Mouse (Mus musculus) adrenal gland, postnatal 36 days (tissue): ENCODE results near the gene Nbeal1. TPM values are rescaled to one million over a fixed set of nuclear protein-coding genes. Genes with fewer than 3 reads are reported as not detected.

ENCODE experiments used
- DNase-seq, 2 experiments: peaks; one replicate each; pipeline ENCODE4 v3.0.0; 2021; ENCODE audit warnings: mixed read lengths in 1 of 2
- total RNA-seq, 2 experiments: library from RNA; stranded (reverse); gene quantifications; 2 replicates each; pipeline ENCODE4 v1.2.3; 2021

Gene Nbeal1
- total RNA-seq, 2 experiments from 2014 or later: 67.2 to 69.3 TPM

GRCm38 (mm10) chr1:60343630-60344455 lies 163.4 kb downstream of the Nbeal1 start:
- no peak for DNase-seq

- DNase-seq: no peak
Measured at GRCm38 (mm10) chr1:60344670-60345069, 164.3 kb downstream of the Nbeal1 start.

GRCm38 (mm10) chr1:60345712-60346111 lies 165.3 kb downstream of the Nbeal1 start:
- no peak for DNase-seq

- no peak for DNase-seq
Measured at GRCm38 (mm10) chr1:60352786-60353185, 172.4 kb downstream of the Nbeal1 start.

- no peak for DNase-seq
Measured at GRCm38 (mm10) chr1:60361626-60362025, 181.2 kb downstream of the Nbeal1 start.

DNA sequence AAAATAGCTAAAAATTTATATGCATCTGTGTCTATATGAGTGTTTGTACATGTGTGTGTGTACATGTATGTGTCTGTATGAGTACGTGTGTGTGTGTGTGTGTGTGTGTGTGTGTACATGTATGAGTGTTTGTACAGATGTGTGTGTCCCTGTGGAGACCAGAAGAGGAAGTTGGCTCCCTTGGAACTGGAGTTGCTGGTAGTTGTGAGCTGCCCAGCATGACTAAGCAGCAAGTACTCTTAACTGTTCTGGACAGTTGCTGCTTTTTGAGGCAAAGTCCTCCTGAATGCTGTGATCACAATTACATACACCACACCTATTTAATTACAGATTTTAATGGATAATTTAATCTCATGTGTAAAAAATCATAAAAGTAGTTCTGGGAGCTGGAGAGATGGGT lies 196.2 kb downstream of the Nbeal1 start:
- no peak for DNase-seq

DNA sequence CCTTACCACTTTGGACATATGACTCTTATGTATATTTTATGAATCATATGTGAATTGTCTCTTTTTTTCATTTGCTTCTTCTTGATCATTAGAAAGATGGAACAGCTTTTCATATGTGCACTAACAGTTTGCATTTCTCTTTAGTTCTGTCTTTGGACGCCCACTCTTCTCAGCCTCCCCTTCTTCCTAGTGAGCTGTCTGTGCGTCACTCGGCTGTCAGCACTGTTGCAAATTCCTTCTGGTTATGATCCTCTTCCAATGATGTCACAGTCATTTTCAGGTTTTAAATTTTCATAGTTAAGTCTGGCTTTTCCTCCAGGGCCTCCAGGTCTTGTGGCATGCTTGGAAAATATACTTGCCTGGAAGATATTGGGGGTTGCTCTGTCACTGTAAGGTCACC lies 201.5 kb downstream of the Nbeal1 start:
- no peak for DNase-seq

Other genes with a start within 250 kb of the Nbeal1 start
- 1 to 10 TPM; 2.3 to 2.5 TPM for gene Ica1l, start 137.4 kb upstream of the Nbeal1 start, total RNA-seq
- gene Carf, start 82.4 kb upstream of the Nbeal1 start, total RNA-seq: 10 to 100 TPM in 1 of 2 experiments, 1 to 10 TPM in 1; 9.6 to 14.8 TPM
- 10 to 100 TPM; 15.4 to 20.3 TPM for gene Wdr12, start 82.0 kb upstream of the Nbeal1 start, total RNA-seq
- 10 to 100 TPM; 26.9 to 29.4 TPM for gene Cyp20a1, start 162.7 kb downstream of the Nbeal1 start, total RNA-seq
- 10 to 100 TPM; 37.6 to 38.3 TPM for gene Abi2, start 229.0 kb downstream of the Nbeal1 start, total RNA-seq